Mouse (Mus musculus) T-helper 17 cell (primary cell): ENCODE measurements around the gene 1110059E24Rik.

Experiments used
- in situ Hi-C, 2 experiments: fragments of 300-600 bp; cut with MboI, MseI; formaldehyde crosslinking; loops; 1 replicate in 1 of 2; 2 replicates in 1 of 2; pipeline ENCODE4 v1.15.1; 2025; ENCODE audit warnings: high pct_unique_total_duplicates in 2 of 2

The 1110059E24Rik gene

DNA sequence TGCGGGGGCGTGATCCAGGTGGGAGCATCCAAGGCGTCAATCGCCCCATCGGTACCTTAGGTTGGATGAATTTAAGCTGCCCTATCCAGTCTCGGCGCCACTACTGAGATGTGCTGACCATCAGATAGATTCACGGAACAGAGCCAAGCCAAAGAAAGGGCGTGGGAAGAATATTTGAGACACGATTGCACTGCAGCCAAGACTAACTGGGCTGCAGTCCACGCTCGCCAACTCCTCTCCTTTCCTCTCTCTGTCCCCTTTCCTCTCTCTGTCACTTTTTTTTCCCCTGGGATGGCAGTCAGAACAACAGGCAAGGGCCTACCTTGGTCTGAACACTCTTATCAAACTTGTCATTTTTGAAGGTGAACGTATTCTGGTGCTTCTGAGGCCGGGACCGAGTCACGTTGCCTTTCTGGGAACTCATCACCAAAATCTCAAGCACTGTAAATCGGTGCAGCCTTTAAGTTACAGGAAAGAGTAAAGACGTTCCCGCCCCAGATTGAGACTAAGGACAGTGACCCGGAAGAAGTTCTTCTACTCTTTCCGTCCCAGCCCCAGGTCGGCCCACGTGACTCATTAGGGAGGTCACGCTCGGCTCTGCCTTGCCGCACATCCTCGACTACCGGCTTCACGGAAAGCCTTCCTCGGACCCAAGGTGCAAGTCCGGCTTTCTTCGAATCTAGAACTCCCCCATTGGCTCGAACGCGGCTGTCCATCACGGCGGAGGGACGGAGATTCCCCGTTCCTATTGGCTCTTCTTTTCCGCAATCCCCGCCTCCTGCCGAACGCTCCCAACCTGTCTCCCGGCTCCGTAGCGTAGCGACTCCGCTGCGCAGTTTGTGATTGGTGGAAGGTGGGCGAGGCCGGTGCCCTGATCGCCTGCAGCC lies at the start of gene 1110059E24Rik:
Gene 1110059E24Rik, minus strand, starts transcription at position 692 of the 887 bp plus-strand sequence.
- in situ Hi-C loops: loop anchor here in 1 of 2 experiments (10.0 kb wide), 1 partner anchor 48 kb away; no protein-coding TSS in a partner anchor

GRCm38 (mm10) chr19:21680986-21681385 lies 28.2 kb upstream of the 1110059E24Rik start:
- in situ Hi-C loops: no loop called here

DNA sequence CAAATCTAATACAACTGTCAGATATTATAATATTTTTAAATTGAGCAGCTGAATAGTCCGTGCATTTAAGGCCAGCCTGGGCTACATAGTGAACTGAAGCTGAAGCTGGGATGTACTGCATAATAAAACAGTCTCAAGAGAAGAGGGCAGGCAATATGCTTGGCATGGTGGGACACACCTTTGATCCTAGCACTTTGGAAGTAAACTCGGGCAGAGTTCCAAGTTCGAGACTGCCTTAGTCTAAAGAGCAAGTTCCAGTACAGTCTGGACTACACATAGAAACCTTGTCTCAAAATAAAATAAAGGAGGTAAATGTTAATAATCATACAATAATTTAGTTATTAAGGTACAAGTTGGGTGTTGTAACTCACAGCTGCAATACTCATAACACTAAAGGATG lies 27.3 kb upstream of the 1110059E24Rik start:
- in situ Hi-C loops: no loop called here

GRCm38 (mm10) chr19:21674354-21675096 lies 21.7 kb upstream of the 1110059E24Rik start:
- in situ Hi-C loops: no loop called here

DNA sequence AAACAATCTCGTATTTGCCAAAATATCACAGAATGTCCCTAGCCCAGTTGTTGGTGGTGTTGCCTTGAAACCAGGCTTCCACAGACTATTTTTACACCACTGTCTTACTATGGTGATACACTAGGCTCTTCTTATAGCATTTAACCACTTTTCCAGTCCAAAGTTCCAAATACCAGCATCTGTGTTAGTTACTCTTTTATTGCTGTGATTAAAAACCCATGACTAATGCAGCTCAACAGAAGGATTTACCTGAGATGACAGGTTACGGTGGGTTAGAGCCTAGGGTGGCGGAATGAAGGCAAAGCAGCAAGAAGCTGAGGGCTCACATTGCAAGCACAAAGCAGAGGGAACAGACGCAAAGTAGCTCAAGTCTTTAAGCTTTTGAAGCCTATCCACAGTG lies 16.9 kb upstream of the 1110059E24Rik start:
- in situ Hi-C loops: no loop called here

DNA sequence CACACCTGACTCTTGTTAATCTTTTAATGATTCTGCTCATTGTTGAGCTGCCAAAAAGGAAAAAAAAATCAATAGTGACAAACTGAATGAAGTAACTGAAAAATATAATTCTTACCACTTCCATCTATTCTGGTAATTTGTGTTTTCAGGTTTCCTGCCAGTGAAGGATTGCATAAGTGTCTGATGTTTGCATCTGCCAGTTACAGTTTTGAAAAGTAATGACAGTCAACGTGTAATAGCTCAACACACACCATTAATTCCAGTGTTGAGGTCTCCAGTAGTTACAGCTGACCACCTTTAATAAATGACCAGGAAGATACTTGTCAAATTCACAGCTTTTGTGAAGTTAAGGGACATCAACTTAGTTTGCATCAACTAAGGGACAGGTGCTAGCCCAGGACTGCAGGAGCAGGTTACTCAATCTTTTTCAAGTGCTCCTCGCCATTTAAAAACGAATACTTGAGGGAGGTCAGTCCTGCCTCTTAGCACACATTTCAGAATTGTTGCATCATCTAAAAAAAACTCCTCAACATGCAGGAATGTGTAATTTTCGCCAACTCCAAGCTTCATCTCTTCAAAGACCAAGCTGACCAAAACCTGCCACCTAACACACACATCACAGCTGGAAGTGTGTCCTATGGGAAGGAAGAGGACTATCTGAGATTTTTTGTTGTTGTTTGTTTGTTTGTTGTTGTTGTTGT lies 11.1 kb upstream of the 1110059E24Rik start:
- in situ Hi-C loops: no loop called here

DNA sequence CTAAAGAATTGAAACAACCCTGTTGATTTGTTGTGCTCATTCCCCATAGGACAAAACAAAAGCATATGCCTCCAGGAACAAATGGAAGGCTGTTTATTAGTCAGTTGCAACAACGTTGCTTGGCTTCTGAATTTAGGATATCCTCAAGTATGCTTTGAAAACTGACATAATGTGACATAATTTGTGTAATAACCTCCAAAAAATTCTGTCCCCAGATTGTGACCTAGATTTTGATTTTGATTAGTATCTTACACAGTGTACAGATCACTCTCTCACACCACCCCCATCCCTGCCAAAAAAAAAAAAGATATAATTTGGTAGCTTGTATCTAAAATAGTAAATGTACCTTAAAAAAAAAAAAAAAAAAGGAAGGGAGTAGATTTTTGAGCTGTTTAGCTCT lies 8.0 kb upstream of the 1110059E24Rik start:
- in situ Hi-C loops: no loop called here

DNA sequence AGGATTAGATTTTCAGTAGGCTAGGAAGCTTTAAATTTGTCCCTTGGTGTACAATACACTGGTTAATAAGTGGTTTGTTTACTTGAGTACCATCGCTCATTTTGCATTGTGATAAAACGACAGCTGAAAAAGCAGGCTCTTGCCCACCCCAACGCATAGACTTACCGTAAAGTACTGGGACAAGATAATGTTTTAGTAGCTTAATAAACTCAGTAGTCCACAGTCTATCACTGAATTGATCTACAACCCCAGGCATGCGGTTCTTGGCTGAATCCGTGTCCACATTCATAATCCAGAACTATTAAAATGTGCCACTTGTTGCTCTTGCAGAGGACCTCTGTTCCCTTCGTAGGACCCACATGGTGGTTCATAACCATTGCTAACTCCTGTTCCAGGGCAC lies 2.0 kb upstream of the 1110059E24Rik start:
- in situ Hi-C loops: loop anchor here in 1 of 2 experiments (5.0 to 10.0 kb wide), 2 partner anchors 50 to 83 kb away; no protein-coding TSS in a partner anchor

DNA sequence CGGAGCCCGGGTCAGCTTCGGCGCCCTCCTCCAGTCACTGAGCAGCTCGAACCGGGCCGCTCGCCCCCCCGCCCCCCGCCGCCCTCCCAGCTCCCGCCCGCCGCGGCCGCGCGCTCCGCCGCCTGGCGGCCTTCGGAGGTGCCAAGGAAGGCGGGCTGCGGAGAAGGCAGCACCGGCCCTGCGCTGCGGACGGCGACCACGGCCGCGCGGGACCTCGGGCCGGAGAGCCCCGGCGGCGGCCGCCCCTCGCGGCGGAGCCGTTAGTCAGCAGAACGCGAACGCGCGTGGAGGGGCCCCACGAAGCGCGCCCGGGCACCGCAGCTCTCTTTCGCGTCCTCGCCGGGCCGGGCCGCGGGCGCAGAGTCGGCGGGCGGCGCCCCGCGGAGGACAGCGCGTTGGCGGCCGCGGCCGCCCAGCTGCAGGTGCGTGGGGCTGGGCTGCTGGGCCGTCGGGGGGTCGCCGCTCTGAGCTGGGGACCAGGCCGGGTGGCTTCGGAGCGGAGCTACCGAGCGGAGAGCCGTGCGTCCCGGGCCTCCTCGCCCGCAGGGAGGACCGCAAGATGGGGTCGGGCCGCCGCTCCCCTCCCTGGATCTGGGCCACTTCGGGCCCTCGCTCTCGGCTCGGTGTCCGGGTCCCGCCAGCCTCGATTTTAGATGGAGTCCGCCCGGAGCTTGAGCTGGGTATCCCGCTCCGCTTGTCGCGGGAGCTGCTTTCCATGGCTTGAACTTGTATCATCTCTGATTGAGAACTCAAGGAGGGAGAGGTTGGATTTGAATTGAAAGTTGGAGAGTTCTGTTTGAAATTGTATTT lies 601 bp upstream of the 1110059E24Rik start, which contains the start of gene Abhd17b:
Gene Abhd17b, plus strand, starts transcription at position 14 of the 810 bp plus-strand sequence.
- in situ Hi-C loops: loop anchor here in 1 of 2 experiments (10.0 kb wide), 1 partner anchor 49 kb away; no protein-coding TSS in a partner anchor

DNA sequence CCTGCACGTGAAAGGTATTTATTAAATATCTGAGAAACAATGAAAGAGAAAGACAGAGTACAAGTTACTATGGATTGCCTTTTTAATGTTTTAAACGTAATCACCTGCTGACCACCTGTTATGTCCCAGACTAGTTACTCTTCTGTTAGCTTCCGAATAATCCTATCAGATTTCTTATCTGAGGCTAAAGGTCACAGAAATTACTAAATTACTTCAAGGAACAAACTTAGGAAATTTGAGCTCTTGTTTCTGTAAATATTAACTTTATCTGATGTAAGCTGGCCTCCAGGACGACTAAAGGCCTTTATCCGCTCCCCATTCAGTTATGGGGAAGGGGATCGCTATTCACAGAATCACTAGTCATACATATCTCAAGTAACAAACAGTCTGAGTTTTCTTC lies 1.1 kb downstream of the 1110059E24Rik start:
- in situ Hi-C loops: loop anchor here in 1 of 2 experiments (10.0 kb wide), 1 partner anchor 47 kb away; no protein-coding TSS in a partner anchor

GRCm38 (mm10) chr19:21646142-21646541 lies 6.6 kb downstream of the 1110059E24Rik start:
- in situ Hi-C loops: loop anchor here (5.0 to 10.0 kb wide), 2 partner anchors 71 to 371 kb away; partner anchors contain the start of gene Zfand5 (in 1 of the 2)

GRCm38 (mm10) chr19:21645301-21645700 lies 7.5 kb downstream of the 1110059E24Rik start:
- in situ Hi-C loops: loop anchor here (5.0 to 10.0 kb wide), 2 partner anchors 72 to 370 kb away; partner anchors contain the start of gene Zfand5 (in 1 of the 2)

DNA sequence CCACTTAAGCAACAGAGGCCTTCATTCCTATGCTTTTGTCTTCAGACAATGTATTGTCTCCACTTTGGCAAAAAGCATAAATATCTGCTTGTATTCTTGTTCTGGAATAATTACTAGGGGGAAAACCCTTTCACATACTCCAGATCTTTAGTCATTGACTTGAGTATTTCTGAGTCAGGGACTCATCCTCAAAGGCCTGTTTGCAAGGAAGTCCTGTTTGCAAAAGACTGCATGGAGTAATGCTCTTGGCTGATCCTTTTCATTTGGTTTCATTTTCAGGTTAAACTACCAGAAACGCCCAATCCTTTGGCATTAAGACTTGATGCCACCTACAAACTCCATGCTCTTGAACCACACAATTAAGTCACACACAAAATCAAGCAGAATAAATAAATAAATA lies 8.8 kb downstream of the 1110059E24Rik start:
- in situ Hi-C loops: loop anchor here in 1 of 2 experiments (10.0 kb wide), 1 partner anchor 369 kb away; the partner anchor contains the start of gene Zfand5

DNA sequence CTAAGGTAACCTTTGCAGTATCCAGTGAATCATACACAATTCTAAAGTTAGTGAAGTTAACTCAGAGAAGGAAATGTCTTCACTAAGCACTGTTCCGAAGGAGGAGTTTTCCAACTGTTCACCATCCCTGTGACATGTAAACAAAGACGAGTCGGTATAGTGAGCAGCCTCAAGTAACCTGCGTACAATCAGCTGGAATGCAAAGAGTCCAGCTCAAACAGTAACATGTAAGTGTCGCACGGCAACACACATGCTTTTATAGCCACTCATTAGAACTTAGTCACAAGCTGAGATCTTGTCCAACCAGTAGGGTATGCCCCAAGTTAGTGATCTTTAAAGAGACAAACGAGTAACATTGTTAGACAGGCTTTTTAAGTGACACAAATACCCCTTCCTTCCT lies 15.1 kb downstream of the 1110059E24Rik start:
- in situ Hi-C loops: loop anchor here in 1 of 2 experiments (10.0 kb wide), 1 partner anchor 957 kb away; no protein-coding TSS in a partner anchor

DNA sequence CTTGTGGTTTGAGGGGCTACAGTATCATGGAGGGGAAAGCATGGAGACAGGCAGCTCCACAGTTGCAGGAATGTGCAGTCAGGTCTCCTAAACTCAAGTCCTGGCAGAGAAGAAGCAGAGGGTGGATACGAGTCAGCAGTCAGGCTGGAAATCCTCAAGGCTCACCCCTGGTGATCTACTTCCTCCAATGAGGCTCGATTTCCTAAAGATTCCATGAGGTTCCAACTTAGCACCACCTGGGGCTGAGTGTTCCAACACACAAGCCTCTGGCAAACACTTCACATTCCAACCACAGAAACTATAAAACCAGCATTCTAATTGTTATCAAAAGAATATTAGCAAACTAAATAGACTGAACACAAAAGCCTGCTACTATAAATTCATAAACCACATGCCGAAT lies 15.9 kb downstream of the 1110059E24Rik start:
- in situ Hi-C loops: loop anchor here in 1 of 2 experiments (10.0 kb wide), 1 partner anchor 958 kb away; no protein-coding TSS in a partner anchor

DNA sequence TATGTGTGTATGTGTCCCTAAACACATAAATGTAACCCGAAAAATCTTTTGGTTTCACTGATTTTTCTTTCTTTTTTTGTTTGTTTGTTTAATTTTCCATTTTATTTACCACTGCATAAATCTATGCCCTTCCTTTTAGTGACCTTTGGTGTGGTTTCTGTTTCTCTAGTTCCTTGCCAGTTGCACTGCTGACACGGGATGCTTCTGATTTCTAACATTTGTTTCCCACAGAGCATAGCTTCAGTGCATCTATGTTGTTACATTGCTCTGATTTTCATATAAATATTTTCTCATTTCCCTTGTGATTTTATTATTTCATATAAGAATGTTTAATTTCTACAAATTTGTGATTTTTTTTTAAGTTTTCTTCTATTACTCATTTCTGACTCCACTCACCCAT lies 17.4 kb downstream of the 1110059E24Rik start:
- in situ Hi-C loops: loop anchor here in 1 of 2 experiments (10.0 kb wide), 1 partner anchor 959 kb away; no protein-coding TSS in a partner anchor

GRCm38 (mm10) chr19:21630656-21631331 lies 22.0 kb downstream of the 1110059E24Rik start:
- in situ Hi-C loops: loop anchor here in 1 of 2 experiments (10.0 kb wide), 1 partner anchor 964 kb away; no protein-coding TSS in a partner anchor

- in situ Hi-C loops: no loop called here
These were observed 23.3 kb downstream of the 1110059E24Rik start for GRCm38 (mm10) chr19:21629501-21629900.

GRCm38 (mm10) chr19:21629030-21629429 lies 23.7 kb downstream of the 1110059E24Rik start:
- in situ Hi-C loops: no loop called here
